Mouse (Mus musculus): ENCODE data around the gene Tmem107.

- no peak for TF ChIP-seq CTCF (conservative IDR thresholded peaks at IDR 0.05 in 1 of 2, IDR thresholded peaks at IDR 0.05 in 1 of 2; ENCODE audit: low read depth in 2 of 2, low read length in 2 of 2)
- peak; percentile 92 for TF ChIP-seq POLR2AphosphoS2 (IDR thresholded peaks at IDR 0.05; ENCODE audit: low read depth, low read length)
Measured at GRCm38 (mm10) chr11:69052824-69053421, 17.7 kb upstream of the Tmem107 start.
